Mouse (Mus musculus): ENCODE measurements around the gene Sirpb1b. TPM values are rescaled to one million over a fixed set of nuclear protein-coding genes. Genes with fewer than 3 reads are reported as not detected.
"Not testable (repeated sequence)": the region's sequence is repeated elsewhere in the genome, so short reads cannot be mapped to it uniquely, and the experiment has no call there.

Gene Sirpb1b
- total RNA-seq, 1 experiment = not detected

DNA sequence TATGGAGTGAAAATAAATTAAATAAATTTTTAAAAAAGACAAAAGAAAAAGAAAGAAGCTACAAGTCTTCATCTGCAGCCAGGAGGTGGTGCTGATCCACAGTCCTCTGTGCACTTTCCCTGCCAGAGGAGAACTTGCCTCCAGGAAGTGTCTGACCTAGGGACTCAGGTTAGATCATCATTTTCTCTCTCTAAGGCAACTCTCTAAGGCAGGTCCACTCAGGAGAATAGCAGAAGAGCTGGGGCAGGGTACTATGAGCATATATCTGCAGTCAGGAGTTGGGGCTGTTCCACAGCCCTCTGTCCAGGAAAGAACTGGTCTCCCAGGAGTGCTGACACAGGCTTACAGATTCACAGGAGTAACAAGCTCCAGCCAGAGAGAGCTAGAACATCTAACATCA is 46.3 kb downstream of the Sirpb1b start:
- Histone ChIP-seq H3K36me3 (ENCODE audit: control insufficient read depth, insufficient read depth, low read length, poor library complexity, severe bottlenecking) (no peaks in the 10 kb centered on the region), H3K9ac (ENCODE audit: insufficient read depth, low read depth, low read length, poor library complexity, severe bottlenecking) (no peak overlapping the region), H3K27ac (ENCODE audit: insufficient read depth, low read depth, low read length, poor library complexity, severe bottlenecking) (no peak overlapping the region), H3K4me3 (ENCODE audit: insufficient read depth in 1 of 2, low read depth in 1 of 2, low read length in 2 of 2, poor library complexity in 1 of 2, severe bottlenecking in 1 of 2) (no peak overlapping the region), H3K4me1 (ENCODE audit: control insufficient read depth in 2 of 2, insufficient read depth in 2 of 2, low read length in 2 of 2, poor library complexity in 1 of 2) (no peaks in the 10 kb centered on the region), H3K9me3 (ENCODE audit: control insufficient read depth, insufficient read depth, low read depth, low read length) (no peaks in the 10 kb centered on the region)
- in situ Hi-C loops (cut with MboI; ENCODE audit: low sequenced_read_pairs in 2 of 2, unreplicated experiment in 2 of 2) = no loop called here
- no peak for DNase-seq (ENCODE audit: low read depth, low spot score)
- no peak for TF ChIP-seq HCFC1 (IDR thresholded peaks at IDR 0.05; ENCODE audit: borderline replicate concordance, insufficient read depth, low read length)
- TF ChIP-seq ZNF384 (IDR thresholded peaks at IDR 0.05; ENCODE audit: low read depth, low read length) = no peak
- TF ChIP-seq MAFK (IDR thresholded peaks at IDR 0.05; ENCODE audit: insufficient read depth, low read depth, low read length) = no peak
- no peak for TF ChIP-seq CHD2 (IDR thresholded peaks at IDR 0.05; ENCODE audit: low read depth, low read length)
- no peak for TF ChIP-seq ZC3H11A (IDR thresholded peaks at IDR 0.05; ENCODE audit: borderline replicate concordance, low read depth, low read length)

DNA sequence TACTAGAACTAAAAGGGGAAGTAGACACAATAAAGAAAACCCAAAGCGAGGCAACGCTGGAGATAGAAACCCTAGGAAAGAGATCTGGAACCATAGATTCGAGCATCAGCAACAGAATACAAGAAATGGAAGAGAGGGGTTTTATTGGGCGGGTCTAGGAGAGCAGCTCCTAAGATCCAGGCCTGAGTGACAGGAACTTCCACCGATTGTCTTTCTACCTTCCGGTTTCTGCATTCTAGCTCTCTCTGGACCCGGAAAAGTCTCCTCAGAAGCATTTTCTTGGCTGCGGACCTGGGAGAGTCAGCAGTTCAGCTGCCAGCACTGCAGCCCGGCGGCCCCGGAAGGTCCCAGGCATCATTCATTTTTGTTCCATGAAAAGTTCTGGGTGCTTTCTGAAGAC is 61.3 kb downstream of the Sirpb1b start:
- H3K9me3 ChIP-seq (ENCODE audit: control insufficient read depth, insufficient read depth, low read depth, low read length); H3K36me3 ChIP-seq (ENCODE audit: control insufficient read depth, insufficient read depth, low read length, poor library complexity, severe bottlenecking); DNase-seq (ENCODE audit: low read depth, low spot score); H3K4me1 ChIP-seq (ENCODE audit: control insufficient read depth in 2 of 2, insufficient read depth in 2 of 2, low read length in 2 of 2, poor library complexity in 1 of 2); H3K27ac ChIP-seq (ENCODE audit: insufficient read depth, low read depth, low read length, poor library complexity, severe bottlenecking); H3K9ac ChIP-seq (ENCODE audit: insufficient read depth, low read depth, low read length, poor library complexity, severe bottlenecking); in situ Hi-C loops (cut with MboI; ENCODE audit: low sequenced_read_pairs in 2 of 2, unreplicated experiment in 2 of 2); H3K4me3 ChIP-seq (ENCODE audit: insufficient read depth in 1 of 2, low read depth in 1 of 2, low read length in 2 of 2, poor library complexity in 1 of 2, severe bottlenecking in 1 of 2): not testable (repeated sequence)

DNA sequence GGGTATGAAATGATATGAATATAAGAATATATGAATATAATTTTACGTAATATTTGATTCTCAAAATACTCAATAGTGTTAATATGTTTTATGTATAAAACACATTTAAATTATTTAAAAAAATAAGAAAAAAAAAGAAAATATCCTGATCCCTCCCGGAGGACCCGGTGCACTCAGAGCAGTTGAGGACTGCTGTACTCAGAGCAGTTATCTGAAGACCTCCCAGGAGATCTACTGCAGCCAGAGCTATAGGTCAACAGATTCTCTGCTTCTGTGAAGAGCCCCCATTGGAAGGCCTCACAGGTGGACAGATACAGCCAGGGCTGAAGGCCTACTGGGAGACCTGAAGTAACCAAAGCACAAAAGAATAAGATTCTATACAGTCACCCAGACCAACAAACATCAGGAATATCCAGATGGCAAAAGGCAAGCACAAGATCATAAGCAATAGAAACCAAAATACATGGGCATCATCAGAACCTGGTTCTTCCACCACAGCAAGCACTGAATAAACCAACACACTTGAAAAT is 67.0 kb downstream of the Sirpb1b start:
- H3K4me3 ChIP-seq (ENCODE audit: insufficient read depth in 1 of 2, low read depth in 1 of 2, low read length in 2 of 2, poor library complexity in 1 of 2, severe bottlenecking in 1 of 2); H3K4me1 ChIP-seq (ENCODE audit: control insufficient read depth in 2 of 2, insufficient read depth in 2 of 2, low read length in 2 of 2, poor library complexity in 1 of 2); in situ Hi-C loops (cut with MboI; ENCODE audit: low sequenced_read_pairs in 2 of 2, unreplicated experiment in 2 of 2); H3K36me3 ChIP-seq (ENCODE audit: control insufficient read depth, insufficient read depth, low read length, poor library complexity, severe bottlenecking); DNase-seq (ENCODE audit: low read depth, low spot score); H3K27ac ChIP-seq (ENCODE audit: insufficient read depth, low read depth, low read length, poor library complexity, severe bottlenecking); H3K9me3 ChIP-seq (ENCODE audit: control insufficient read depth, insufficient read depth, low read depth, low read length); H3K9ac ChIP-seq (ENCODE audit: insufficient read depth, low read depth, low read length, poor library complexity, severe bottlenecking): not testable (repeated sequence)

DNA sequence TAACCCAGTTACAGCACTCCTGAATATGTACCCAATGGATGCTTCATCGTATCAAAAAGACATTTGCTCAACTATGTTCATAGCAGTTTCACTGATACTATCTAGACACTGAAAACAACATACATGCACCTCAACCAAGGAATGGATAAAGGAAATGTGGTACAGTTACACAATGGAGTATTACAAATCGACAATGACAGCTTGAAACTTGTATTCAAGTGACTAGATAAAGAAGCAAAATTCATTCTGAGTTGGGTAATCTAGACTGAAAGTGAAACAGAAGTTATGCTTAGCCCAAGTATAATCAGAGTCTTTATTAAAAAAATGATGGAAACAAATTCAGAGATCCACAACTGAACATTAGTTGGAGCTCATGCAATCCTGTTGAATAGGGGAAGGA is 100.0 kb downstream of the Sirpb1b start:
- H3K9me3 ChIP-seq (ENCODE audit: control insufficient read depth, insufficient read depth, low read depth, low read length); H3K9ac ChIP-seq (ENCODE audit: insufficient read depth, low read depth, low read length, poor library complexity, severe bottlenecking); H3K36me3 ChIP-seq (ENCODE audit: control insufficient read depth, insufficient read depth, low read length, poor library complexity, severe bottlenecking); DNase-seq (ENCODE audit: low read depth, low spot score); H3K27ac ChIP-seq (ENCODE audit: insufficient read depth, low read depth, low read length, poor library complexity, severe bottlenecking); H3K4me1 ChIP-seq (ENCODE audit: control insufficient read depth in 2 of 2, insufficient read depth in 2 of 2, low read length in 2 of 2, poor library complexity in 1 of 2); in situ Hi-C loops (cut with MboI; ENCODE audit: low sequenced_read_pairs in 2 of 2, unreplicated experiment in 2 of 2); H3K4me3 ChIP-seq (ENCODE audit: insufficient read depth in 1 of 2, low read depth in 1 of 2, low read length in 2 of 2, poor library complexity in 1 of 2, severe bottlenecking in 1 of 2): not testable (repeated sequence)

DNA sequence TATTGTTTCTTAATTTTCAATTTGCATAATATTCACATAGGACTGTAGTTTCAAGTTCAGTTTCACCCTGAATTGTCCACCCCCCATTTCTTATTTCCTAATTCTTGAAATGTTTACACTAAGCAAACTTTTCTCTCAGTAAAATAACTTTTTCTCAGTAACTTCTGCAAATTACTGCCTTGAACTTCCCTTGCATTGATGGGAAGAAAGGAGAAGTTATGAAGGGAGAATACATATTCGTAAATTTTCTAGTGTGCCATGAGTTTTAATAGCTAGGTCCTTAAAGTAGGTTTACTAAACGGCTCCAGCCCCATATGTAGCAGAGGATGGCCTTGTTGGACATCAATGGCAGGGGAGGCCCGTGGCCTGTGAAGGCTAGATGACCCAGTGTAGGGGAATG is 104.7 kb downstream of the Sirpb1b start:
- in situ Hi-C loops (cut with MboI; ENCODE audit: low sequenced_read_pairs in 2 of 2, unreplicated experiment in 2 of 2) = not testable (repeated sequence)

More for the DNA sequence above, 104.7 kb downstream of the Sirpb1b start:
- not testable (repeated sequence) for H3K4me3 ChIP-seq (ENCODE audit: insufficient read depth in 1 of 2, low read depth in 1 of 2, low read length in 2 of 2, poor library complexity in 1 of 2, severe bottlenecking in 1 of 2); H3K4me1 ChIP-seq (ENCODE audit: control insufficient read depth in 2 of 2, insufficient read depth in 2 of 2, low read length in 2 of 2, poor library complexity in 1 of 2); H3K9ac ChIP-seq (ENCODE audit: insufficient read depth, low read depth, low read length, poor library complexity, severe bottlenecking); H3K9me3 ChIP-seq (ENCODE audit: control insufficient read depth, insufficient read depth, low read depth, low read length); DNase-seq (ENCODE audit: low read depth, low spot score); H3K36me3 ChIP-seq (ENCODE audit: control insufficient read depth, insufficient read depth, low read length, poor library complexity, severe bottlenecking); H3K27ac ChIP-seq (ENCODE audit: insufficient read depth, low read depth, low read length, poor library complexity, severe bottlenecking)

Other genes starting within 250 kb of the Sirpb1b start
- not detected in 2 replicates for gene Gm9733, start 242.8 kb downstream of the Sirpb1b start, total RNA-seq (2012; rRNA removed)
- gene Sirpb1a, start 148.5 kb downstream of the Sirpb1b start, total RNA-seq (2012; rRNA removed) = not detected in 2 replicates

Measured in ES-E14 (cell line).